Mouse (Mus musculus) small intestine, adult 2 months (tissue): ENCODE data around the gene Grk4. TPM values are rescaled to one million over a fixed set of nuclear protein-coding genes. Genes with fewer than 3 reads are reported as not detected.

ENCODE experiments used
- H3K27ac ChIP-seq: fragments of 200-500 bp; 2 replicates; pipeline ENCODE4 v1.5.1; 2012; ENCODE audit warnings: low read depth, low read length, control low read depth, inconsistent platforms; ENCODE audit not compliant: insufficient read depth
- H3K27me3 ChIP-seq: fragments of 200-500 bp; 2 replicates; pipeline ENCODE4 v1.6.1; 2012; ENCODE audit warnings: mild to moderate bottlenecking, moderate library complexity, low read length, inconsistent platforms; ENCODE audit not compliant: control insufficient read depth, insufficient read depth
- H3K36me3 ChIP-seq: fragments of 200-500 bp; 2 replicates; pipeline ENCODE4 v1.6.1; 2012; ENCODE audit warnings: mild to moderate bottlenecking, low read length, control low read depth, inconsistent platforms; ENCODE audit not compliant: control insufficient read depth, insufficient read depth
- H3K4me1 ChIP-seq: fragments of 200-500 bp; 2 replicates; pipeline ENCODE4 v1.6.1; 2012; ENCODE audit warnings: low read length, inconsistent platforms, mixed read lengths; ENCODE audit not compliant: control insufficient read depth, insufficient read depth, insufficient read length
- H3K4me3 ChIP-seq: fragments of 200-500 bp; 2 replicates; pipeline ENCODE4 v1.5.1; 2012; ENCODE audit warnings: low read depth, mild to moderate bottlenecking, control low read depth, inconsistent platforms, low read length, moderate library complexity
- CTCF ChIP-seq: fragments of 200-500 bp; IDR thresholded peaks from 2 replicates; pipeline ENCODE4 v1.5.1; 2012; ENCODE audit warnings: low read depth, mild to moderate bottlenecking, control low read depth, inconsistent platforms, low read length, moderate library complexity, mixed read lengths; ENCODE audit not compliant: insufficient replicate concordance, insufficient read length; ENCODE audit errors: extremely low read depth
- POLR2A ChIP-seq: fragments of 200-500 bp; IDR thresholded peaks from 2 replicates; pipeline ENCODE4 v1.6.1; 2012; ENCODE audit warnings: low read depth, mild to moderate bottlenecking, control low read depth, inconsistent platforms, low read length, moderate library complexity
- whole genome bisulfite sequencing: fragments of 180-500 bp; shearing (Covaris S2); methylation state at CpG from one replicate; pipeline ENCODE4 v1.1.7; 2018; 5-methylcytosine and 5-hydroxymethylcytosine counted together
- polyA plus RNA-seq: library from polyadenylated mRNA; depleted of rRNA; stranded (reverse); fragments of >200 nt; gene quantifications from 2 replicates; pipeline ENCODE4 v1.2.3, GENCODE M21; 2012

Gene Grk4
- polyA plus RNA-seq, 1 experiment: 0.53 TPM

GRCm38 (mm10) chr5:34660591-34661130, 482 bp downstream of the Grk4 start:
- no peak for TF ChIP-seq POLR2A
- TF ChIP-seq CTCF: no peak

GRCm38 (mm10) chr5:34661909-34662308, 1.7 kb downstream of the Grk4 start:
- no peak overlapping the region for H3K4me3 ChIP-seq
- WGBS: 77% methylated on average over 4 of the region's 4 CpGs
- no peaks in the 10 kb centered on the region for H3K27me3 ChIP-seq
- no peaks in the 10 kb centered on the region; the same call in 1 of the 2 replicates for H3K4me1 ChIP-seq
- no peak overlapping the region for H3K27ac ChIP-seq
- TF ChIP-seq POLR2A: no peak
- TF ChIP-seq CTCF: no peak
- H3K36me3 ChIP-seq: peaks cover 2% of the 10 kb centered on the region; the same call in 1 of the 2 replicates

More at GRCm38 (mm10) chr5:34660591-34661130, 482 bp downstream of the Grk4 start:
- Histone ChIP-seq H3K27me3 (no peaks in the 10 kb centered on the region), H3K36me3 (peaks cover 7% of the 10 kb centered on the region), H3K4me1 (no peaks in the 10 kb centered on the region; the same call in 1 of the 2 replicates), H3K27ac (peak overlapping the region; percentile 65), H3K4me3 (peak overlapping the region; percentile 75)
- under 1% methylated on average over 57 of the region's 57 CpGs for WGBS

- no peak overlapping the region for H3K27ac ChIP-seq
- no peak overlapping the region for H3K4me3 ChIP-seq
- H3K36me3 ChIP-seq: no peaks in the 10 kb centered on the region
- no peak for TF ChIP-seq POLR2A
- TF ChIP-seq CTCF: no peak
- no peaks in the 10 kb centered on the region; the same call in 1 of the 2 replicates for H3K4me1 ChIP-seq
- no peaks in the 10 kb centered on the region for H3K27me3 ChIP-seq
- whole genome bisulfite sequencing: 88% methylated on average over 2 of the region's 2 CpGs
Measured at GRCm38 (mm10) chr5:34663231-34663630, 3.1 kb downstream of the Grk4 start.

- no peaks in the 10 kb centered on the region for H3K27me3 ChIP-seq
- no peak overlapping the region for H3K4me3 ChIP-seq
- no peak overlapping the region for H3K27ac ChIP-seq
- no peak for TF ChIP-seq POLR2A
- TF ChIP-seq CTCF: no peak
- 80% methylated on average over 2 of the region's 2 CpGs for WGBS
- H3K4me1 ChIP-seq: no peaks in the 10 kb centered on the region
- no peaks in the 10 kb centered on the region for H3K36me3 ChIP-seq
Measured at GRCm38 (mm10) chr5:34669493-34669892, 9.3 kb downstream of the Grk4 start.

GRCm38 (mm10) chr5:34670280-34670679, 10.1 kb downstream of the Grk4 start:
- no peak overlapping the region for H3K4me3 ChIP-seq
- TF ChIP-seq CTCF (no peak), POLR2A (no peak)
- 96% methylated on average over 4 of the region's 4 CpGs for WGBS

GRCm38 (mm10) chr5:34689868-34690267, 29.7 kb downstream of the Grk4 start:
- no peak overlapping the region for H3K27ac ChIP-seq
- H3K27me3 ChIP-seq: no peaks in the 10 kb centered on the region
- TF ChIP-seq POLR2A: no peak
- no peak for TF ChIP-seq CTCF
- 96% methylated on average over 1 of the region's 1 CpGs for WGBS
- H3K36me3 ChIP-seq: no peaks in the 10 kb centered on the region
- H3K4me1 ChIP-seq: no peaks in the 10 kb centered on the region
- no peak overlapping the region for H3K4me3 ChIP-seq

More at GRCm38 (mm10) chr5:34670280-34670679, 10.1 kb downstream of the Grk4 start:
- Histone ChIP-seq H3K27me3 (no peaks in the 10 kb centered on the region), H3K36me3 (no peaks in the 10 kb centered on the region), H3K27ac (no peak overlapping the region), H3K4me1 (no peaks in the 10 kb centered on the region)

GRCm38 (mm10) chr5:34692782-34693181, 32.6 kb downstream of the Grk4 start:
- Histone ChIP-seq H3K27me3 (no peaks in the 10 kb centered on the region), H3K4me1 (no peaks in the 10 kb centered on the region), H3K4me3 (no peak overlapping the region), H3K36me3 (no peaks in the 10 kb centered on the region), H3K27ac (no peak overlapping the region)
- WGBS: 71% methylated on average over 2 of the region's 2 CpGs
- TF ChIP-seq POLR2A (no peak), CTCF (no peak)

- H3K4me3 ChIP-seq: no peak overlapping the region
- H3K4me1 ChIP-seq: no peaks in the 10 kb centered on the region
- no peaks in the 10 kb centered on the region for H3K27me3 ChIP-seq
- TF ChIP-seq POLR2A: no peak
- no peak for TF ChIP-seq CTCF
- no peaks in the 10 kb centered on the region for H3K36me3 ChIP-seq
- no peak overlapping the region for H3K27ac ChIP-seq
- WGBS: 70% methylated on average over 5 of the region's 5 CpGs
Measured at GRCm38 (mm10) chr5:34695521-34695920, 35.3 kb downstream of the Grk4 start.
